Mouse (Mus musculus) layer of hippocampus, postnatal 14 days (tissue): ENCODE data around the gene Crmp1. TPM values are rescaled to one million over a fixed set of nuclear protein-coding genes. Genes with fewer than 3 reads are reported as not detected.

Source experiments
- total RNA-seq, 2 experiments: library from RNA; stranded (reverse); gene quantifications; 2 replicates each; pipeline ENCODE4 v1.2.3; 2021

Gene Crmp1
- total RNA-seq, 2 experiments from 2014 or later = 405 to 421 TPM

Other genes starting within 250 kb of the Crmp1 start
- gene Gm1043, start 156.6 kb upstream of the Crmp1 start, total RNA-seq = 10 to 100 TPM; 17.5 to 21.6 TPM
- 1 to 10 TPM; 8.1 to 9.9 TPM for gene Evc, start 95.0 kb downstream of the Crmp1 start, total RNA-seq
- gene Evc2, start 96.6 kb downstream of the Crmp1 start, total RNA-seq = 10 to 100 TPM; 13.6 to 15.0 TPM